Mouse (Mus musculus) CH12.LX (cell line): Measurements from ENCODE around the gene Galnt14. TPM values are rescaled to one million over a fixed set of nuclear protein-coding genes. Genes with fewer than 3 reads are reported as not detected.

Experiments used
- DNase-seq: peaks from one replicate; pipeline ENCODE4 v3.0.0-alpha.2; 2013; ENCODE audit errors: extremely low read depth
- H3K27ac ChIP-seq: 2 replicates; pipeline ENCODE4 v1.5.1; 2012; ENCODE audit warnings: low read depth, mild to moderate bottlenecking, control low read depth, moderate library complexity; ENCODE audit not compliant: insufficient read depth
- H3K27me3 ChIP-seq: replicated peaks from 2 replicates; pipeline ENCODE3; 2012; ENCODE audit warnings: inconsistent platforms
- H3K36me3 ChIP-seq, 2 experiments: replicated peaks in 1 of 2; 2 replicates each; pipeline versions ENCODE3 to v1.6.1; 2012; ENCODE audit warnings: inconsistent platforms in 1 of 2, low read length in 1 of 2, mild to moderate bottlenecking in 1 of 2, mixed read lengths in 1 of 2, moderate library complexity in 1 of 2; ENCODE audit not compliant: control insufficient read depth in 1 of 2, insufficient read depth in 1 of 2
- H3K4me1 ChIP-seq, 2 experiments: 2 replicates each; pipeline ENCODE4 v1.6.1; 2012; ENCODE audit warnings: inconsistent platforms in 1 of 2, moderate library complexity in 1 of 2; ENCODE audit not compliant: insufficient read depth in 2 of 2, control insufficient read depth in 1 of 2
- H3K4me2 ChIP-seq: 2 replicates; pipeline ENCODE4 v1.6.1; 2012; ENCODE audit warnings: low read depth, mild to moderate bottlenecking, control low read depth; ENCODE audit not compliant: poor library complexity, insufficient read depth, severe bottlenecking
- H3K4me3 ChIP-seq, 3 experiments: fragments of 150-350 bp in 1 of 3; sonication (generic) in 1 of 3; replicated peaks in 1 of 3; 2 replicates each; pipeline versions ENCODE3 to v1.5.1; 2011 to 2012; ENCODE audit warnings: low read depth in 2 of 3, low read length in 2 of 3, mild to moderate bottlenecking in 2 of 3, moderate library complexity in 2 of 3, control low read depth in 1 of 3, improper control_type of control experiment in 1 of 3, inconsistent platforms in 1 of 3, mixed read lengths in 1 of 3; ENCODE audit not compliant: poor library complexity in 1 of 3
- H3K79me2 ChIP-seq: replicated peaks from 2 replicates; pipeline ENCODE4 v1.6.1; 2012; ENCODE audit warnings: mild to moderate bottlenecking, moderate library complexity; ENCODE audit not compliant: control insufficient read depth, poor library complexity, insufficient read depth, severe bottlenecking; ENCODE audit errors: extremely low read depth
- H3K9ac ChIP-seq: 2 replicates; pipeline ENCODE4 v1.6.1; 2012; ENCODE audit warnings: low read depth, mild to moderate bottlenecking, control low read depth, moderate library complexity; ENCODE audit not compliant: insufficient read depth
- H3K9me3 ChIP-seq: replicated peaks from 2 replicates; pipeline ENCODE3; 2012; ENCODE audit warnings: low read length, inconsistent platforms, mixed read lengths
- BHLHE40 ChIP-seq: IDR thresholded peaks from 2 replicates; pipeline ENCODE4 v1.6.1; 2011; ENCODE audit warnings: mild to moderate bottlenecking, low read depth, low read length, improper control_type of control experiment
- CTCF ChIP-seq, 2 experiments: IDR thresholded peaks in 1 of 2; conservative IDR thresholded peaks in 1 of 2; 2 replicates each; pipeline ENCODE4 v1.5.1; 2011 to 2012; ENCODE audit warnings: low read depth in 2 of 2, low read length in 2 of 2, improper control_type of control experiment in 1 of 2, inconsistent platforms in 1 of 2, mild to moderate bottlenecking in 1 of 2, moderate library complexity in 1 of 2
- E2F4 ChIP-seq: IDR thresholded peaks from 2 replicates; pipeline ENCODE4 v1.6.1; 2011; ENCODE audit warnings: low read depth, low read length, improper control_type of control experiment; ENCODE audit not compliant: insufficient replicate concordance
- ELF1 ChIP-seq: IDR thresholded peaks from 2 replicates; pipeline ENCODE4 v1.6.1; 2014; ENCODE audit warnings: low read depth, mild to moderate bottlenecking, inconsistent platforms, low read length, improper control_type of control experiment
- ETS1 ChIP-seq: conservative IDR thresholded peaks from 2 replicates; pipeline ENCODE4 v1.6.1; 2012; ENCODE audit warnings: low read depth, mild to moderate bottlenecking, inconsistent platforms, low read length, improper control_type of control experiment, moderate library complexity
- GABPA ChIP-seq: IDR thresholded peaks from 2 replicates; pipeline ENCODE4 v1.6.1; 2012; ENCODE audit warnings: low read depth, low read length, improper control_type of control experiment, inconsistent platforms; ENCODE audit not compliant: insufficient replicate concordance
- JUN ChIP-seq: IDR thresholded peaks from 2 replicates; pipeline ENCODE4 v1.6.1; 2011; ENCODE audit warnings: low read depth, mild to moderate bottlenecking, low read length, improper control_type of control experiment, moderate library complexity; ENCODE audit not compliant: insufficient read depth
- JUND ChIP-seq: conservative IDR thresholded peaks from 2 replicates; pipeline ENCODE4 v1.6.1; 2011; ENCODE audit warnings: low read depth, low read length, improper control_type of control experiment
- MAX ChIP-seq: IDR thresholded peaks from 2 replicates; pipeline ENCODE4 v1.6.1; 2011; ENCODE audit warnings: low read length, improper control_type of control experiment
- MAZ ChIP-seq: IDR thresholded peaks from 2 replicates; pipeline ENCODE4 v1.6.1; 2012; ENCODE audit warnings: low read depth, mild to moderate bottlenecking, inconsistent platforms, low read length, improper control_type of control experiment, moderate library complexity
- MEF2A ChIP-seq: IDR thresholded peaks from 2 replicates; pipeline ENCODE4 v1.6.1; 2014; ENCODE audit warnings: low read depth, mild to moderate bottlenecking, inconsistent platforms, low read length, improper control_type of control experiment, borderline replicate concordance
- MXI1 ChIP-seq: IDR thresholded peaks from 2 replicates; pipeline ENCODE4 v1.6.1; 2011; ENCODE audit warnings: mild to moderate bottlenecking, low read depth, low read length, improper control_type of control experiment
- NELFE ChIP-seq: IDR thresholded peaks from 2 replicates; pipeline ENCODE4 v1.6.1; 2011; ENCODE audit warnings: low read depth, low read length, improper control_type of control experiment
- PAX5 ChIP-seq: IDR thresholded peaks from 2 replicates; pipeline ENCODE4 v1.6.1; 2012; ENCODE audit warnings: low read length, inconsistent platforms, mixed read lengths
- RAD21 ChIP-seq: IDR thresholded peaks from 2 replicates; pipeline ENCODE4 v1.6.1; 2011; ENCODE audit warnings: low read depth, mild to moderate bottlenecking, low read length, improper control_type of control experiment, moderate library complexity
- SIN3A ChIP-seq: IDR thresholded peaks from 2 replicates; pipeline ENCODE4 v1.6.1; 2012; ENCODE audit warnings: low read length, improper control_type of control experiment, inconsistent platforms
- TCF12 ChIP-seq: IDR thresholded peaks from 2 replicates; pipeline ENCODE4 v1.6.1; 2014; ENCODE audit warnings: low read depth, mild to moderate bottlenecking, inconsistent platforms, low read length, improper control_type of control experiment
- USF1 ChIP-seq: IDR thresholded peaks from 2 replicates; pipeline ENCODE4 v1.6.1; 2014; ENCODE audit warnings: low read depth, mild to moderate bottlenecking, inconsistent platforms, low read length, improper control_type of control experiment
- ZC3H11A ChIP-seq: IDR thresholded peaks from 2 replicates; pipeline ENCODE4 v1.6.1; 2012; ENCODE audit warnings: low read depth, mild to moderate bottlenecking, inconsistent platforms, low read length, improper control_type of control experiment
- ZKSCAN1 ChIP-seq: IDR thresholded peaks from 2 replicates; pipeline ENCODE4 v1.6.1; 2012; ENCODE audit warnings: low read depth, inconsistent platforms, low read length, improper control_type of control experiment, borderline replicate concordance
- ZMIZ1 ChIP-seq: IDR thresholded peaks from 2 replicates; pipeline ENCODE4 v1.6.1; 2012; ENCODE audit warnings: low read depth, mild to moderate bottlenecking, inconsistent platforms, low read length, improper control_type of control experiment
- dilution Hi-C: fragments of 300-500 bp; cut with MboI; formaldehyde crosslinking; loops from 2 replicates; pipeline ENCODE4 v1.14.3; 2020; ENCODE audit warnings: low sequenced_read_pairs; ENCODE audit not compliant: extremely low pct_unique_long_range_greater_than_20kb, extremely low pct_ligation_motif_present
- in situ Hi-C: fragments of 300-500 bp; cut with MboI; formaldehyde crosslinking; loops from 3 replicates; pipeline ENCODE4 v1.14.3; 2019; ENCODE audit warnings: low sequenced_read_pairs, low pct_ligation_motif_present, low pct_unique_long_range_greater_than_20kb, mixed read lengths
- polyA plus RNA-seq: library from polyadenylated mRNA; unstranded; fragments of >175 nt; gene quantifications from 2 replicates; pipeline ENCODE4 v1.2.1, GENCODE M21; 2012; ENCODE audit warnings: low read depth; ENCODE audit not compliant: insufficient read length
- total RNA-seq, 2 experiments: library from RNA; depleted of rRNA; stranded (reverse); fragments of 300-350 nt in 1 of 2; fragments of >200 nt in 1 of 2; gene quantifications; 2 replicates each; pipeline ENCODE4 v1.2.3; 2012 to 2014

Galnt14 gene
- total and polyA plus RNA-seq, 3 experiments: 1.0 to 5.8 (median 2.4) TPM

DNA sequence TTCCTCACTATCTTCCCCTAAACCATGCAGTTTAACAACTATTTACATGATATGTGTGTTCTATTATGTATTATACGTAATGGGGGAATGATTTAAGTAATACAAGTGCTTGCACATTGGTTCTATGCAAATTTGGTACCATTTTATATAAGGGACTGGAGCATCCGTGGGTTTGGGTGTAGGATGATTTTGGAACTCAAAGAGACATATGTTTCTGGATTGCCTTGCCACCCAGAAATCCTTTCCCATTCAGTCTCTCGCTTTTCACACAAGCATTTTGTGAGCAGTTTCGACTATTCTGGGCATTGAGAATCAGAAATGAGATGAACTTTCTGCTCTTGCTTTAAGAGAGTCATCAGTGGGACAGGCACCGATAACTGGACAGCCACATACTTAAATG, 190.9 kb downstream of the Galnt14 start:
- TF ChIP-seq USF1 (no peak), ZC3H11A (no peak), RAD21 (no peak), MAZ (no peak), MAX (no peak), SIN3A (no peak), ZKSCAN1 (no peak), E2F4 (no peak), ELF1 (no peak), GABPA (no peak), MXI1 (no peak)
- dilution Hi-C loops (no loop called here), in situ Hi-C loops (no loop called here)
- Histone ChIP-seq H3K79me2 (no peaks in the 10 kb centered on the region), H3K4me2 (no peak overlapping the region), H3K4me3 (no peak overlapping the region), H3K4me1 (peaks cover 2 to 25% of the 10 kb centered on the region in 2 experiments), H3K9ac (no peak overlapping the region), H3K27me3 (no peaks in the 10 kb centered on the region), H3K27ac (no peak overlapping the region), H3K36me3 (no peaks in the 10 kb centered on the region), H3K9me3 (no peaks in the 10 kb centered on the region)
- no peak for DNase-seq

DNA sequence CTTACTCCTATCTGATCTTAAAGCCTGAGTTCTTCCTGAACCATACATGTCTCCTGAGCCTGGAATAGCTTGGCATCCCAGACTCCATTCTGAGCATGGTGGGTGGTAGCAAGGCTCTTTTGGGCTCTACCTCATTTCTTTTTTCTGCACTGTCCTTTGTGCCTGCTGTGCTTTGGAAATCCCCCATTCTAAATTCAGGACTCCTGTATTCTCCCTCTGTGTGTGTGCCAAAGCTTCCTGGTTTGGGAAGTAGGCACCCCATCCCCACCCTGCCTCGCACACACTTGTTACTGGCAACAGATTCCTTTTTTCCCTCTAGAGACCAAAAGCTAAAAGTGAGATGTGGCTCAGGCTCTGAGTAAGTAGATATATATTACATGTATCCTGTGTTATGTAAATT, 191.9 kb downstream of the Galnt14 start:
- Histone ChIP-seq H3K79me2 (no peaks in the 10 kb centered on the region), H3K4me1 (peaks cover 2 to 35% of the 10 kb centered on the region in 2 experiments), H3K27ac (no peak overlapping the region), H3K36me3 (no peaks in the 10 kb centered on the region), H3K27me3 (no peaks in the 10 kb centered on the region), H3K9ac (no peak overlapping the region), H3K9me3 (no peaks in the 10 kb centered on the region), H3K4me2 (no peak overlapping the region), H3K4me3 (no peak overlapping the region)
- TF ChIP-seq E2F4: no peak
- TF ChIP-seq MEF2A: no peak
- TF ChIP-seq JUN: no peak
- TF ChIP-seq BHLHE40: no peak
- TF ChIP-seq GABPA: no peak
- TF ChIP-seq CTCF (conservative IDR thresholded peaks at IDR 0.05 in 1 of 2, IDR thresholded peaks at IDR 0.05 in 1 of 2; ENCODE audit: low read depth in 2 of 2, low read length in 2 of 2): no peak
- TF ChIP-seq JUND: no peak
- no peak for TF ChIP-seq ETS1
- TF ChIP-seq NELFE: no peak
- TF ChIP-seq PAX5: no peak
- TF ChIP-seq TCF12: no peak
- TF ChIP-seq RAD21: no peak
- TF ChIP-seq MXI1: no peak
- no peak for TF ChIP-seq ZMIZ1
- no peak for DNase-seq
- in situ Hi-C loops (no loop called here), dilution Hi-C loops (no loop called here)
